Mouse (Mus musculus) thymus, adult 18-20 months (tissue): Measurements from ENCODE around the gene Gm13199.

Source experiments
- DNase-seq, 2 experiments: peaks; one replicate each; pipeline ENCODE4 v3.0.0; 2022; ENCODE audit warnings: mixed read lengths in 2 of 2

Gene Gm13199

GRCm38 (mm10) chr2:5821264-5821663, 41.5 kb downstream of the Gm13199 start:
- DNase-seq = no peak
